Mouse (Mus musculus) forebrain, postnatal 0 days (tissue): Measurements from ENCODE around the gene Syn3. TPM values are rescaled to one million over a fixed set of nuclear protein-coding genes. Genes with fewer than 3 reads are reported as not detected.

Experiments
- ATAC-seq: fragments of 200-750 bp; cut with Nextera tagmentation; 2 replicates; pipeline ENCODE4 v1.8.0; 2017; ENCODE audit warnings: mild to moderate bottlenecking, moderate library complexity
- DNase-seq: peaks from one replicate; pipeline ENCODE4 v3.0.0-alpha.2; 2015
- H3K27ac ChIP-seq: fragments of 300-500 bp; sonication (generic); 2 replicates; pipeline ENCODE4 v1.5.1; 2014; ENCODE audit warnings: low read depth, mild to moderate bottlenecking, antibody characterized with exemption, low read length, moderate library complexity, mixed read lengths
- H3K27me3 ChIP-seq: fragments of 300-500 bp; sonication (generic); 2 replicates; pipeline ENCODE4 v1.6.1; 2014; ENCODE audit warnings: mild to moderate bottlenecking, low read length, mixed read lengths; ENCODE audit not compliant: insufficient read depth
- H3K36me3 ChIP-seq: fragments of 300-500 bp; sonication (generic); 2 replicates; pipeline ENCODE4 v1.6.1; 2014; ENCODE audit warnings: mild to moderate bottlenecking, moderate library complexity; ENCODE audit not compliant: insufficient read depth
- H3K4me1 ChIP-seq: fragments of 300-500 bp; sonication (generic); 2 replicates; pipeline ENCODE4 v1.6.1; 2014; ENCODE audit warnings: antibody characterized with exemption; ENCODE audit not compliant: insufficient read depth
- H3K4me2 ChIP-seq: fragments of 300-500 bp; sonication (generic); 2 replicates; pipeline ENCODE4 v1.6.1; 2014; ENCODE audit warnings: low read depth, mild to moderate bottlenecking, moderate library complexity
- H3K4me3 ChIP-seq: fragments of 300-500 bp; sonication (generic); 2 replicates; pipeline ENCODE4 v1.5.1; 2014; ENCODE audit warnings: low read depth, low read length, mixed read lengths
- H3K9ac ChIP-seq: fragments of 300-500 bp; sonication (generic); 2 replicates; pipeline ENCODE4 v1.6.1; 2014; ENCODE audit warnings: mild to moderate bottlenecking
- H3K9me3 ChIP-seq: fragments of 300-500 bp; sonication (generic); 2 replicates; pipeline ENCODE4 v1.6.1; 2016; ENCODE audit warnings: low read length
- CTCF ChIP-seq: sonication (generic); IDR thresholded peaks from 2 replicates; pipeline ENCODE4 v1.5.1; 2016; ENCODE audit warnings: antibody characterized with exemption, control low read depth, low read depth
- WGBS: fragments of 180-500 bp; shearing (Covaris S2); extraction: QIAGEN DNeasy Blood & Tissue Kit; methylation state at CpG from one replicate; pipeline ENCODE4 v1.1.7; 2014; 5-methylcytosine and 5-hydroxymethylcytosine counted together
- polyA plus RNA-seq: library from polyadenylated mRNA; unstranded; fragments of >200 nt; fragmentation: Nextera tagmentation; extraction: Ambion mirVana; gene quantifications from 2 replicates; pipeline ENCODE4 v1.2.1, GENCODE M21; 2015
- total RNA-seq: library from RNA; depleted of rRNA; stranded (reverse); fragments of >200 nt; gene quantifications from 2 replicates; pipeline ENCODE4 v1.2.3, GENCODE M21; 2014

The Syn3 gene
- total and polyA plus RNA-seq, 2 experiments from 2014 or later = 16.4 to 47.6 TPM

DNA sequence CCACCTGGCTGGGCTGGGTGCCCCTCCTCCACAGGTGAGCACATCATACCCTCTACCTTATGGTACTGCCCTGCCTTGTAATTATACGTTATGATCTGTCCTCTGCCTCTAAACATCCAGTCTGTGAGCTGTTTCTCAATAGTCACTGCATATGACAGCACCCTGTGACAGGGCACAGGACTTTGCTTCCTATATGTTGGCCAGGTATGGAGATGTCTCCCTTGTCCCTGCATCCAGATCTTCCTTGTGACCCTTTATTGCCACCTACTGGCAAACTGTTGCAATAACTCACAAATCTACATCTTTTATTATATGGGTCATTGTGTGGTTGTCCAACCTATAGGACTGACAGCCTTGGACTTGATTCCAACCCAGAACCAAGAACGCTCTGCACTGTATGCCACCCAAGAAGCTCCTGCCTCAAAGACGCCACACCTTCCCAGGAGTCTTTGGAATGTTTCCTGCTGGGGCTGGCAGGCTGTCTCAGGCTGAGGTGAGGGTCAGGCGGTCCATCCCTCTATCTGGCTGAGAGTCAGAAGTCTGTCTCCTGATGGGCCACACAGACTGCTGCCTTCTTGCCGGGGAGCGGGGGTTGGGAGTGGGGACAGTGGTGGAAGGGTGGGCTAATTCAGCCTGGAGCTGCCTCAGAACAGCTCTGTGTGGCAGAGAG is 46.2 kb downstream of the Syn3 start:
- ATAC-seq = peak; percentile 71
- Histone ChIP-seq H3K9ac (no peak overlapping the region), H3K9me3 (no peaks in the 10 kb centered on the region), H3K27ac (no peak overlapping the region), H3K4me1 (0 out of 2 replicates have a peak, but pooled peaks cover 2% of the 10 kb centered on the region), H3K36me3 (peaks cover 9% of the 10 kb centered on the region; the same call in 1 of the 2 replicates), H3K4me2 (no peak overlapping the region), H3K27me3 (no peaks in the 10 kb centered on the region), H3K4me3 (no peak overlapping the region)
- DNase-seq = peak; percentile 77
- 43% methylated on average over 6 of the region's 6 CpGs for WGBS
- TF ChIP-seq CTCF = peak; percentile 90

- H3K27me3 ChIP-seq = no peaks in the 10 kb centered on the region
These were observed 47.4 kb downstream of the Syn3 start for GRCm38 (mm10) chr10:86451294-86451693.

GRCm38 (mm10) chr10:86446649-86447048 is 52.0 kb downstream of the Syn3 start:
- TF ChIP-seq CTCF = no peak
- ATAC-seq = no peak
- Histone ChIP-seq H3K36me3 (peaks cover 15% of the 10 kb centered on the region; the same call in 1 of the 2 replicates), H3K4me3 (no peak overlapping the region), H3K9ac (no peak overlapping the region), H3K27ac (no peak overlapping the region), H3K4me2 (no peak overlapping the region), H3K27me3 (no peaks in the 10 kb centered on the region), H3K4me1 (no peaks in the 10 kb centered on the region), H3K9me3 (no peaks in the 10 kb centered on the region)
- DNase-seq = no peak

More at GRCm38 (mm10) chr10:86451294-86451693, 47.4 kb downstream of the Syn3 start:
- no peak overlapping the region for H3K9ac ChIP-seq
- H3K27ac ChIP-seq = no peak overlapping the region
- no peaks in the 10 kb centered on the region for H3K4me1 ChIP-seq
- no peak overlapping the region for H3K4me2 ChIP-seq
- no peaks in the 10 kb centered on the region for H3K9me3 ChIP-seq
- DNase-seq (no peak), ATAC-seq (no peak)
- TF ChIP-seq CTCF = no peak
- WGBS = 92% methylated on average over 5 of the region's 5 CpGs
- peaks cover 9% of the 10 kb centered on the region; the same call in 1 of the 2 replicates for H3K36me3 ChIP-seq
- H3K4me3 ChIP-seq = no peak overlapping the region

- H3K27ac ChIP-seq = no peak overlapping the region
- DNase-seq = no peak
- 68% methylated on average over 2 of the region's 2 CpGs for WGBS
- no peaks in the 10 kb centered on the region for H3K9me3 ChIP-seq
- peaks cover 15% of the 10 kb centered on the region; the same call in 1 of the 2 replicates for H3K36me3 ChIP-seq
- no peaks in the 10 kb centered on the region for H3K4me1 ChIP-seq
- H3K4me3 ChIP-seq = no peak overlapping the region
- TF ChIP-seq CTCF = no peak
- no peak overlapping the region for H3K4me2 ChIP-seq
- ATAC-seq = no peak
- H3K27me3 ChIP-seq = no peaks in the 10 kb centered on the region
- H3K9ac ChIP-seq = no peak overlapping the region
These were observed 53.5 kb downstream of the Syn3 start for GRCm38 (mm10) chr10:86445207-86445606.

GRCm38 (mm10) chr10:86444665-86445064 is 54.0 kb downstream of the Syn3 start:
- Histone ChIP-seq H3K27me3 (no peaks in the 10 kb centered on the region), H3K4me3 (no peak overlapping the region), H3K4me2 (no peak overlapping the region), H3K27ac (no peak overlapping the region), H3K4me1 (no peaks in the 10 kb centered on the region), H3K36me3 (peaks cover 15% of the 10 kb centered on the region; the same call in 1 of the 2 replicates), H3K9me3 (no peaks in the 10 kb centered on the region), H3K9ac (no peak overlapping the region)
- ATAC-seq = no peak; the same call in 1 of the 2 replicates
- no peak for DNase-seq
- 50% methylated on average over 3 of the region's 3 CpGs for WGBS
- no peak for TF ChIP-seq CTCF

DNA sequence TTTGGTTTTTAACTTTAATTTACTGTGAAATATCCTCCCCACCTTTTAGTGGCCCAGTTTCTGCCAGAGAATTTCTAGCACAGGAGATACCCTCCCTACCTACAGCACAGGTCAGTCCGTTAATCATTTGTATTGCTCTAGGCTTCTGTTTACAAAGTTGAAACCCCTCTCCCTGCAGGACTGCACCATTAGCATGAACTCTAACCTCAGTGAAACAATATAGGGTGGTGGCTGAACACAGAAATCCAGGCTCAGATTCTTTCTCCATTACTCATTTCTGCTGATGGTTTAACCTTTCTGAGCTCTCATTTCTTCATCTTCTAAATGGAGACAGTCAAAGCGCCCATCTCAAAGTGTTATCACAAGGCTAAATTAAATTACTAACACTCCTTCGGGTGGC is 56.9 kb downstream of the Syn3 start:
- Histone ChIP-seq H3K27me3 (no peaks in the 10 kb centered on the region), H3K27ac (no peak overlapping the region), H3K4me2 (no peak overlapping the region), H3K9me3 (no peaks in the 10 kb centered on the region), H3K4me1 (no peaks in the 10 kb centered on the region), H3K36me3 (peaks cover 6% of the 10 kb centered on the region; the same call in 1 of the 2 replicates), H3K4me3 (no peak overlapping the region), H3K9ac (no peak overlapping the region)
- 88% methylated on average over 3 of the region's 3 CpGs for WGBS
- TF ChIP-seq CTCF = no peak
- no peak for DNase-seq
- ATAC-seq = no peak

GRCm38 (mm10) chr10:86439640-86440039 is 59.1 kb downstream of the Syn3 start:
- Histone ChIP-seq H3K4me2 (no peak overlapping the region), H3K27ac (no peak overlapping the region), H3K9me3 (no peaks in the 10 kb centered on the region), H3K36me3 (no peaks in the 10 kb centered on the region), H3K4me3 (no peak overlapping the region), H3K9ac (no peak overlapping the region), H3K27me3 (no peaks in the 10 kb centered on the region), H3K4me1 (no peaks in the 10 kb centered on the region)
- whole genome bisulfite sequencing = 84% methylated on average over 4 of the region's 4 CpGs
- DNase-seq (no peak), ATAC-seq (no peak)
- TF ChIP-seq CTCF = no peak
